Mouse (Mus musculus) central nervous system, embryonic 14 days (tissue): Measurements from ENCODE around the gene Aaas. TPM values are rescaled to one million over a fixed set of nuclear protein-coding genes. Genes with fewer than 3 reads are reported as not detected.

Source experiments
- polyA plus RNA-seq: library from polyadenylated mRNA; depleted of rRNA; stranded (reverse); fragments of >200 nt; gene quantifications from 2 replicates; pipeline ENCODE4 v1.2.3, GENCODE M21; 2012; rRNA removed

The Aaas gene
- polyA plus RNA-seq, result 49.4 and 50.3 TPM in 2 replicates

DNA sequence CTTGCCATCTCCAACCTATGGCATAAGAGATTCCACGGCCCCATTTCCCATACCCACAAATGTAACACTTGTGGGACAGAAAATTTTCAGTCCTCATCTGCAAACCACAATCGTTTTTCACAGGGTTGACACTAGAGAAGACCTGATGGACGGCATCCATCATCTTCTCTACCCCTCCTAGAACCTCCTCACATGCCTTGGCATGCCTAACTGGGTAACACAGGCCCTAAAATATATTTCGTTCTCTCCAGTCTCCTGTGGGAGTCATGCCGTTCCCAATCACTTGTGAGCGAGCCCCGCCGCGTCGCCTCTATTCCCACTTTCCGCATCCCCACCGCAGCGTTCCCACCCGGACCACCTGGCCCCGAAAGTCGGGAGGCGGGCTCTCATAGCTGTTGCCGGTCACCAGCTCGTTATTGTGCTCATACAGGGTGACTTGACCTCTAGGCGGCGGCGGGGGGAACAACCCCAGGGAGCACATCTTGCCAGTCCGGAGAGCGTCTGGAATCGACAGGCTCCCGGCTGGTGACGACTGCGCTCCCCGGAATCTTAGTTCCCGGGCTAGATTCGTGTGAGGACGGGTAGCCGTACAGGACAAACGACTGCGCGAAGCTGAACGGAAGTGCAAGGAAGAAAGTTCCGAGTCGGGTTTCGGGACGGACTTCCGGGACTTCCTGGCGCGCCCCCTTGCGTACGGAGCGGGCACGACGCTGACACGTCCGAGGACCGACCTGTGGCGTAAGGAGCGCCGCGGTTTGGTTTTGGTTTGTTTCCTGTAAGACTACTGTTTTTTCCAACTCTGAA, at the start of gene Aaas:
TSS of gene Aaas (minus strand) at position 634 of the 804 bp plus-strand sequence.

GRCm38 (mm10) chr15:102366733-102367344, 16.3 kb upstream of the Aaas start, which contains the start of gene Sp7:
Gene Sp7 (minus strand): TSS chr15:102367182.

DNA sequence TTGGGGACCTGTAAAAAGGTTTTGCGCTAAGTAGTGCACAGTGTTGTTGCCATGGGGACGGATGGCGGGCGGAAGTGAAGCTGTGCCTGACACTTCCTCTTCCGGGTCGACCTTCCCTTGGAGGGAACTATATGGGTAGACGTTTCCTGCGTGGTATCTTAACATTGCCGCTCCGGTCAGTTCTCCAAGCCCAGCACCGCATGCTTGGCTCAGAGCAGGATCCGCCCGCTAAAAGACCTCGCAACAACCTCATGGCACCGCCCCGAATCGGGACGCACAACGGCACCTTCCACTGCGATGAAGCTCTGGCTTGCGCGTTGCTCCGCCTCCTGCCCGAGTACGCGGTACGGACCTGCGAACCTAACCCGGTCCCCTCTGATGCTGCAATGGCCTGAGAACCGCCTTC, 19.0 kb downstream of the Aaas start, which contains the start of gene Myg1:
TSS of gene Myg1 (plus strand) at position 100 of the 406 bp plus-strand sequence.

GRCm38 (mm10) chr15:102326022-102326576, 24.5 kb downstream of the Aaas start, which contains the start of gene Pfdn5:
Gene Pfdn5 (plus strand): TSS chr15:102326116.

DNA sequence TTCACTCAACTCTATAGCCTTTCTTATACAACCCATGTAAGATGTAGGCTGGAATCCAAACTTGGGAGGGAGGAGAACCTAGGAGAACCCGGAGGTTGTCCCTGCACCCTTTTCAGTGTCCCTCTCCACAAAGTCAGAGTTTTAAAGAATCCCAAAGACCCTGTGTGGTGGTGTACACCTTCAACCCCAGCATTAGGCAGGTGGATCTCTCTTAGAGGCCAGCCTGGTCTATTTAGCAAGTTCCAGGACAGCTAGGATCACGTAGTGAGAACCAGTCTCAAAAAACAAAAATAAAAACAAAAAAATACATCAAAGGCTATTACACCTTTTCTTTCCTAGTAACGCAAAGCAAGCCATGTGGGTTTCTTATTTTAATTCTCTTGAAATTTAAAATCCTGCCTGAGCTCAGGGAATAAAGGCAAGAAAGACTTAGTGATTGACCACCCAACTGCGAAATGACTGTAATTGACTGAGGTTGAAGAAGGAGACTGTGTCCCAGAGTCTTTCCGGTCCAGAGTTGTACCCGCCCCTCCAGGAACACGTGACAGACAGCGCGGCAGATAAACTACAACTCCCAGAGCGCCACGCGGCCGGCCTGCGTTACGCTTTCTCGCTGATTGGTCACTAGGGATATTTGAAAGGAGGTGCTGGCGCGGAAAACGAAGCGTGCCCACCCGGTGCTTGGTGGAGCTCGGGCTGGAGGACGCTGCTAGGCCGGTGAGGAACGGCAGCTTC, 54.8 kb downstream of the Aaas start, which contains the start of gene Espl1:
TSS of gene Espl1 (plus strand) at position 634 of the 735 bp plus-strand sequence.

Other genes with a start within 250 kb of the Aaas start
- gene Spryd3, start 214.5 kb downstream of the Aaas start, polyA plus RNA-seq, result 61.2 and 70.4 TPM in 2 replicates
- 0.98 and 2.7 TPM in 2 replicates for gene Igfbp6, start 206.4 kb downstream of the Aaas start, polyA plus RNA-seq
- gene Soat2, start 200.2 kb downstream of the Aaas start, polyA plus RNA-seq, result 0.20 and 0.25 TPM in 2 replicates
- 104 and 115 TPM in 2 replicates for gene Zfp740, start 147.5 kb downstream of the Aaas start, polyA plus RNA-seq
- 53.4 and 66.2 TPM in 2 replicates for gene Csad, start 146.0 kb downstream of the Aaas start, polyA plus RNA-seq
- 0.44 and 1.0 TPM in 2 replicates for gene Itgb7, start 118.8 kb downstream of the Aaas start, polyA plus RNA-seq
- gene Rarg, start 93.3 kb downstream of the Aaas start, polyA plus RNA-seq, result 10.4 and 29.3 TPM in 2 replicates
- 0.32 and 0.73 TPM in 2 replicates for gene Gm9918, start 80.2 kb downstream of the Aaas start, polyA plus RNA-seq
- gene Mfsd5, start 71.3 kb downstream of the Aaas start, polyA plus RNA-seq, result 39.0 and 40.3 TPM in 2 replicates
- 16.3 and 17.7 TPM in 2 replicates for gene Espl1, start 54.5 kb downstream of the Aaas start, polyA plus RNA-seq
- gene Pfdn5, start 24.7 kb downstream of the Aaas start, polyA plus RNA-seq, result 418 and 443 TPM in 2 replicates
- 116 and 117 TPM in 2 replicates for gene Myg1, start 19.1 kb downstream of the Aaas start, polyA plus RNA-seq
- gene Sp7, start 16.4 kb upstream of the Aaas start, polyA plus RNA-seq, result 4.1 and 7.9 TPM in 2 replicates
- 21.8 TPM in 2 replicates for gene Sp1, start 55.4 kb upstream of the Aaas start, polyA plus RNA-seq
- gene Amhr2, start 94.6 kb upstream of the Aaas start, polyA plus RNA-seq, result 0.58 and 0.82 TPM in 2 replicates
- 98.8 and 101 TPM in 2 replicates for gene Prr13, start 108.3 kb upstream of the Aaas start, polyA plus RNA-seq
- gene Pcbp2, start 119.8 kb upstream of the Aaas start, polyA plus RNA-seq, result 555 and 600 TPM in 2 replicates
- gene Gm10337, start 153.0 kb upstream of the Aaas start, polyA plus RNA-seq, result not detected in 2 replicates
- gene Map3k12, start 166.3 kb upstream of the Aaas start, polyA plus RNA-seq, result 69.0 and 72.9 TPM in 2 replicates
- 146 TPM in 2 replicates for gene Tarbp2, start 167.4 kb upstream of the Aaas start, polyA plus RNA-seq
- 7.6 and 8.6 TPM in 2 replicates for gene Npff, start 174.2 kb upstream of the Aaas start, polyA plus RNA-seq